Mouse (Mus musculus): ENCODE data around the gene Cdh7.
"Not testable (repeated sequence)": the region's sequence is repeated elsewhere in the genome, so short reads cannot be mapped to it uniquely, and the experiment has no call there.

The Cdh7 gene

GRCm38 (mm10) chr1:109982064-109982808, at the start of gene Cdh7:
Gene Cdh7, plus strand, starts transcription at chr1:109982431.
- no peak for DNase-seq

GRCm38 (mm10) chr1:109932674-109933073, 49.6 kb upstream of the Cdh7 start:
- no peak for DNase-seq

- DNase-seq, result no peak
These were observed 33.7 kb upstream of the Cdh7 start for GRCm38 (mm10) chr1:109948571-109948970.

- no peak for DNase-seq
These were observed 10.4 kb upstream of the Cdh7 start for GRCm38 (mm10) chr1:109971721-109972425.

GRCm38 (mm10) chr1:109972426-109973015, 9.7 kb upstream of the Cdh7 start:
- DNase-seq, result no peak

- no peak for DNase-seq
These were observed 742 bp downstream of the Cdh7 start for GRCm38 (mm10) chr1:109982809-109983536.

DNA sequence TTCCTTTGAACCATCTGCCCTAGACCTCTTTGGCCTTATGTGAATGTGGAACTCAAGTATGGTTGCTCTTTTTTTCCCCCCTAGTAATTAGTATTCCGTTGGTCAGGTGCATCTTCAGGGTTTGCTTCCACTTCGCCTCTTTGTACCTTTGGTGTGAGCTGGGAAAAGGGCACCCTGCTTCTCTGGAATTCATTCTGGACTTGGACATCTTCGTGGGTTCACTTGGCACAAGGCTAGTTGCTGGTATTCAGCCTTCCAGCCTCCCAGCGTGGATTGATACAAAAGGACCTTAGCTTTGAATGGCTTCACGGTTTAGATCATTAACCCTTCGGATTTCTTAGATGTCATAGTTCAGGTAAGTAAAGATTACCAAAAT, 1.3 kb downstream of the Cdh7 start:
- no peak for DNase-seq

- no peak for DNase-seq
These were observed 2.5 kb downstream of the Cdh7 start for GRCm38 (mm10) chr1:109984776-109985175.

DNA sequence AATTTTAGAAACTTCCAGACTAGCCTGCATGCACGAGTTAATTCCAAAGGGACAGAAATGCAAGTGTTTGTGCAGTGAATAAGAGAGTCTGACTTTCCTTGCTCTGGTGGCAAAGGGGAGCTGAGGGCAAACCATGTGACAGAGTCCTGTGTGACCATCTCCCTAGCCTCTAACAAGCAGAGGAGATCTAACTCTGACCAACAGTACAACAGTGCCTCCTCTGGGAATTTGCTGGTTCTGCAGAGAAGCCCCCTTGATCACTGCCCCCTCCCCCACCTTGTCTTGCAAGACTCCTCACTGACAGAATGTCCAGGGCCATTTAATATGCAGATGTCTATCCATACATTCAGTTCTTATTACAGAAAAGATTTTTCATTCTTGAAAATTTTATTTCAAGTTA, 3.2 kb downstream of the Cdh7 start:
- no peak for DNase-seq

DNA sequence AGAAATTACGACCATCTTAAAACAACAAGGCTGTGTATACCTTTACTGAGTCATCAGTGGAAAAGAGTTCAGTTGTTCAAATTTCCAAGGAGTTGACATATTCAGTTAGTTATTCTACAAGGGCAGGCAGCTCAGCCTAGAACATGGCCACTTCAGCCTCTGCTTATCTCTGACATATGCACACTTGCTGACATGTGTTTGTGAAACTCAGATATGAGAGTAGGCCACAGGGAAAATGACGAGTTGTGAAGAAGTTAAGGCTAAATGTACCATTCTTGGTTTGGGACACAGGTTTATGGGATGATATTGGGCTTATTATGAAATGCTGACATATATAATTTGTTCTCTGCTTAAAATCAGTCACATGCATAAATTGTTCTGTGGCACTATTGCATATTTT, 7.3 kb downstream of the Cdh7 start:
- no peak for DNase-seq

GRCm38 (mm10) chr1:109993906-109994305, 11.7 kb downstream of the Cdh7 start:
- peak; percentile 12 for DNase-seq

DNA sequence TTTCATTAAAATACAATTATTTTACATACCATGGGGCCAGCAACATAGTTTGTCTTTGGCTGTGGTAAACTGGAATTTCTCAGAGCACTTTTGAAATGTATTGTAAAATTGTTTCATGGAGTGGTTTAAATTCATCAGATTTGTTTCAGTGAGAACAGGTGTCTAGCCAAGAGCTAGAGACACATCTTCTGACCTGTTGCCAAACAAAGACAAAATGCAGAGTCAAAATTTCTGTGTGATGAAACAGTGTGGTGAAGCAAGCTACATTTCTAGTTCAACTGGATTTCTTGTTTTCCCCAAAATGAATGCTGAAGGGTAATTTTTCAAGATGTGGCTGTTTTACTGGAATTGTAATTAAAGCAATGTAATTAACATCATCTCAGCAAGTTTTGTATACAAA, 22.2 kb downstream of the Cdh7 start:
- no peak for DNase-seq

DNA sequence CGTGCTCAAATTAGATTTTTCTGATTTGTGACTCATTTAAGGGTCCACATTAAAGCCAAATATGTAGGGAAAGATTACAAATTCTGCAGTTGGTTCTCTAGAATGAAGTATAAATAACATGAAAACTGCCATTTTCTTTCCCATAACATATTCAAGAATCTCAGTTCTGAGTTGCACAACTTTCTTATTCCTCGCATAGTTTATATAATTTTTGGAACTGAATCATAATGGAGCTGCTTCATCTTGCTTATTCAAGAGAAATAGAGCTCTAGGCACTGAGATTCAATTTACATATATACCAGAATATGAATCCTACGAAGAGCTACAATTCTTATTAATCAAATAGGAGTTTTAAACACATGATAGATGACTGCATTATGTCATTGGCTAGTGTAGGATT, 22.8 kb downstream of the Cdh7 start:
- no peak for DNase-seq

GRCm38 (mm10) chr1:110012153-110012552, 29.9 kb downstream of the Cdh7 start:
- DNase-seq, result no peak

- DNase-seq, result no peak
These were observed 74.1 kb downstream of the Cdh7 start for GRCm38 (mm10) chr1:110056317-110056716.

GRCm38 (mm10) chr1:110067405-110067804, 85.2 kb downstream of the Cdh7 start:
- DNase-seq, result no peak

DNA sequence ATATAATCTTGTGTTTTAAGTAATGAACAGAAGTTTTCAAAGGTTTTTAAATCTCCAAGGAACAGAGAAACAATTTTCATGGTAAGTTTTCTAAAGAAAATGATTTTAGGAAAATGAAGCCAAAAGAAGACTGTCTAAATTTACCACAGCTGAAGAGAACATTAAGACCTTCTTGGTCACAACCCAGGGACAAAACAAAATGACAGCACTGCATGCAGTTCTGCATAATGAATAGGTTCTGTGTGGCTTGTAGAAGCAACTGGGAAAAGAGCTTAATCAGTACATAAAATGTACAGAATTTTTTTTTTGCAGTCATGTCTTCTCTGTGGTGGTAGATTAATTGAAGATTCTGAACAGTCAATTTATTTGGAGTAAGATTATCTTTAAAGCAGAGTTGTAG, 96.2 kb downstream of the Cdh7 start:
- DNase-seq, result no peak

GRCm38 (mm10) chr1:110118071-110118470, 135.8 kb downstream of the Cdh7 start:
- no peak for DNase-seq

DNA sequence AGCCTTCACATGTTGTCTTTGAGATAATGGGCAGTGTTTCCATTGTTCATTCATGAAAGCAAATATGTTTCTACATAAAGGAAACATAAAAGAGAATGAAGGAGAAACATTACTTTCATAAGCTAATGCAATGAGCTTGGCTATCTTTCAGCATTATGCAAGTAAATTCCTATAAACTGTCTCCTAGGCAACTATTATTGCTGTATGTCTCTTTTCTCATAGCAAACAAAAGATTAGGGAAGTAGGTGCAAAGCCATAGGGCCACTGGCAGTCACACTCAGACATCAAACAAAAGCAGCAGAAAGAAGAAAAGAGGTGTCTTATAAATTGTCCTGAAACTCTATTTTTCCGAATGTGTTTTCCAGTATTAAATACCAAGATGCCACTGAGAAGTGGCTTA, 136.6 kb downstream of the Cdh7 start:
- DNase-seq, result no peak

DNA sequence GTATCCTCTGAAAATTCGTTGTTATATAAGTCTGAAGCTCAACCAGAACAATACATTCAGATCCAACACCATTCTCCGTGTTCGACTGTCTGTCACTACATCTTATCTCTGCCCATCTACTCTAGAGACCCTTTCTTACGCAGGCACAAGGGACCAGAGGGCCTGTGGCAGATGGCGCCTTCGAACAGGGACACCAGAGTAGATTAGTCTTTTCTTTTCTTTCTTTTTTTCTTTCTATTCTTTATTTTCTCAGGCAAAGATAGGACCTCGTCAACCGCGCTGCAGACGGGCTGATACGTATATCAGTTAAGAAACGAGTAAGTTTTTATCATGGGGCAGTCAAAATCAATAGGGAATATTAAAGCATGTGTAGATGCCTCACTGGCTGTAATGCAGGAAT, 189.2 kb downstream of the Cdh7 start:
- DNase-seq, result not testable (repeated sequence)

Measured in lung, postnatal 36 days (tissue).